Mouse (Mus musculus) liver, postnatal 0 days (tissue): ENCODE results near the gene Prnd. TPM values are rescaled to one million over a fixed set of nuclear protein-coding genes. Genes with fewer than 3 reads are reported as not detected.

ENCODE experiments used
- ATAC-seq: fragments of 200-750 bp; cut with Nextera tagmentation; 2 replicates; pipeline ENCODE4 v1.8.0; 2017; ENCODE audit warnings: mild to moderate bottlenecking, moderate library complexity
- DNase-seq: peaks from one replicate; pipeline ENCODE4 v3.0.0-alpha.2; 2016
- H3K27ac ChIP-seq: fragments of 300-500 bp; sonication (generic); 2 replicates; pipeline ENCODE4 v1.5.1; 2014; ENCODE audit warnings: antibody characterized with exemption, moderate library complexity, mild to moderate bottlenecking, low read depth
- H3K27me3 ChIP-seq: fragments of 300-500 bp; sonication (generic); 2 replicates; pipeline ENCODE4 v1.6.1; 2014; ENCODE audit warnings: low read length, control low read depth, mixed read lengths; ENCODE audit not compliant: insufficient read depth
- H3K36me3 ChIP-seq: fragments of 300-500 bp; sonication (generic); replicated peaks from 2 replicates; pipeline ENCODE4 v1.6.1; 2014; ENCODE audit warnings: mild to moderate bottlenecking, control low read depth, low read length, moderate library complexity, mixed read lengths; ENCODE audit not compliant: insufficient read depth
- H3K4me1 ChIP-seq: fragments of 300-500 bp; sonication (generic); 2 replicates; pipeline ENCODE4 v1.6.1; 2014; ENCODE audit warnings: antibody characterized with exemption, mild to moderate bottlenecking, control low read depth; ENCODE audit not compliant: insufficient read depth
- H3K4me2 ChIP-seq: fragments of 300-500 bp; sonication (generic); 2 replicates; pipeline ENCODE4 v1.6.1; 2014; ENCODE audit warnings: low read depth, mild to moderate bottlenecking, low read length, moderate library complexity, mixed read lengths
- H3K4me3 ChIP-seq: fragments of 300-500 bp; sonication (generic); 2 replicates; pipeline ENCODE4 v1.5.1; 2014; ENCODE audit warnings: low read depth, low read length
- H3K9ac ChIP-seq: fragments of 300-500 bp; sonication (generic); replicated peaks from 2 replicates; pipeline ENCODE4 v1.6.1; 2014; ENCODE audit warnings: mild to moderate bottlenecking, moderate library complexity
- H3K9me3 ChIP-seq: fragments of 300-500 bp; sonication (generic); 2 replicates; pipeline ENCODE4 v1.6.1; 2016; ENCODE audit warnings: mild to moderate bottlenecking, control low read depth, low read length, mixed read lengths
- CTCF ChIP-seq: sonication (generic); IDR thresholded peaks from 2 replicates; pipeline ENCODE4 v1.5.1; 2016; ENCODE audit warnings: antibody characterized with exemption, low read depth
- EP300 ChIP-seq: IDR thresholded peaks from 2 replicates; pipeline ENCODE4 v1.6.1; 2016; ENCODE audit warnings: antibody characterized with exemption, low read depth, mild to moderate bottlenecking
- WGBS: fragments of 180-500 bp; shearing (Covaris S2); extraction: QIAGEN DNeasy Blood & Tissue Kit; methylation state at CpG from one replicate; pipeline ENCODE4 v1.1.7; 2014; ENCODE audit not compliant: insufficient replicate concordance; 5-methylcytosine and 5-hydroxymethylcytosine counted together
- polyA plus RNA-seq: library from polyadenylated mRNA; unstranded; fragments of >200 nt; fragmentation: Nextera tagmentation; extraction: Ambion mirVana; gene quantifications from 2 replicates; pipeline ENCODE4 v1.2.1, GENCODE M21; 2015

Gene Prnd
- polyA plus RNA-seq, 1 experiment from 2014 or later: 0.40 TPM

GRCm38 (mm10) chr2:131994971-131995370 lies 44.3 kb downstream of the Prnd start:
- Histone ChIP-seq H3K4me3 (no peak overlapping the region), H3K4me1 (peaks cover 9% of the 10 kb centered on the region; the same call in 1 of the 2 replicates), H3K27ac (no peak overlapping the region), H3K27me3 (no peaks in the 10 kb centered on the region), H3K9me3 (no peaks in the 10 kb centered on the region), H3K4me2 (no peak overlapping the region), H3K36me3 (peaks cover 4% of the 10 kb centered on the region), H3K9ac (no peak overlapping the region)
- DNase-seq (no peak), ATAC-seq (no peak)
- no peak for TF ChIP-seq EP300
- no peak for TF ChIP-seq CTCF
- WGBS: 80% methylated on average over 6 of the region's 6 CpGs

DNA sequence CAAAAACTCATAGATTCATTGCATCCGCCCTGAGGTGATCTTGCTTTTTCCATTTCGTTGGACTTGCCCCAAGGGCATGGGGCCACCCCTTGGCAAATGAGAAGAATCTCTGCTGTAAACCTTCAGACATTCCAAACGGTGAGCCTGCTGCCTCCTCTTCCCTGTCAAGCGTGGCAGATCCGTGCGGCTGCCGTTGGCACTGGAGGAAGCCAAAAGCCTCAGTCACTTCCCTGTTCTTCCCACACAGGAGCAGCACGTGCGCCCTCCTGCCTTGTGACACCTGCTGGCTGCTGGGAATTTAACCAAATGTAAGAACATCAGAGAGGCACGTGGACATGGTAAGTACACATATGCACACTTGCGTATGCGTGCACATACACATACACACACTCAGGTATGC lies 45.1 kb downstream of the Prnd start:
- no peak for DNase-seq
- H3K4me3 ChIP-seq: no peak overlapping the region
- no peak overlapping the region for H3K27ac ChIP-seq
- TF ChIP-seq EP300 (no peak), CTCF (no peak)
- no peak overlapping the region for H3K4me2 ChIP-seq
- no peaks in the 10 kb centered on the region for H3K27me3 ChIP-seq
- no peak for ATAC-seq
- H3K4me1 ChIP-seq: peaks cover 9% of the 10 kb centered on the region; the same call in 1 of the 2 replicates
- H3K9me3 ChIP-seq: no peaks in the 10 kb centered on the region
- 69% methylated on average over 12 of the region's 12 CpGs for WGBS
- no peak overlapping the region for H3K9ac ChIP-seq
- peaks cover 8% of the 10 kb centered on the region for H3K36me3 ChIP-seq

DNA sequence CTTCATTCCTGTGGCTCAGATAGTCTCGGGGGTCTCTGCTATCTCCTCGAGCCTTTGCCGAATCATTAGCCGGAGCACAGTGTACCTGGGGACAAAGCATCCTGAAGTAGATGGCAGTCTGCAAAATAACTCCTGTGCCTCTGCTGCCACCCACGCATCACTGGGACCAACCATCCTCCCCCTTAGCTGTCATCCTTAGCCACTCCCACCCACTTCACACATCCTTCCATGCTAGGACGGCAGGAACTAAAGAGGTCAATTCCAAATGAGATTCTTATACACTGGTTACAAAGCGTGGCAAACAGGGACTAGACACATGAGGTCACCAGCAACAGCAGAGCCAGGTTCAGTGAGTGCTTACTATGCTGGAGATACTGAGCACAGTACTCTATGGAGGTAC lies 45.7 kb downstream of the Prnd start:
- H3K4me2 ChIP-seq: no peak overlapping the region
- ATAC-seq: no peak
- no peak for TF ChIP-seq EP300

DNA sequence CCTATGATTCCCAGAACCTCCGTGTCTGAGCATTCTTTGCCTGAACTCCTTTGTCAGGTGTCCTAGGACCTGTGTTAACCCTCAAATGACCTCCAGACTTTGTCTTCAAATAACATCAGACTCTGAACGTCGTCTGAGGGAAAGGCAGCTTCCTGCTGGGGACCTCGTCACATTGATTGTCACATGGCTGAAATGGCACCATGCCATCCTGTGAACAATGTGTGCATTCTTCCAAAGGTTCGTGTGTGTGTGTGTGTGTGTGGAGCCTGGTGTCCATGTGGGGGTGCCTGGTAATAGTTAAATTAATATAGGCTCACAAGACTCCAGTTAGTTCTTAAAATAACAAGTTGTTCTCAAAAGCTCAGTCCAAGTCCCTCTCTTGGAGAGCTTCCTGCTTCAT lies 46.7 kb downstream of the Prnd start:
- H3K4me3 ChIP-seq: no peak overlapping the region
- no peak overlapping the region for H3K4me2 ChIP-seq
- H3K36me3 ChIP-seq: peaks cover 8% of the 10 kb centered on the region
- no peak overlapping the region for H3K9ac ChIP-seq
- H3K9me3 ChIP-seq: no peaks in the 10 kb centered on the region
- H3K4me1 ChIP-seq: peaks cover 7% of the 10 kb centered on the region; the same call in 1 of the 2 replicates
- DNase-seq (no peak), ATAC-seq (no peak)
- no peaks in the 10 kb centered on the region for H3K27me3 ChIP-seq
- H3K27ac ChIP-seq: no peak overlapping the region
- TF ChIP-seq CTCF (no peak), EP300 (no peak)
- 45% methylated on average over 5 of the region's 5 CpGs for WGBS

More for the DNA sequence above, 45.7 kb downstream of the Prnd start:
- WGBS: 77% methylated on average over 7 of the region's 7 CpGs
- Histone ChIP-seq H3K4me1 (peaks cover 9% of the 10 kb centered on the region; the same call in 1 of the 2 replicates), H3K9ac (no peak overlapping the region), H3K4me3 (no peak overlapping the region), H3K27ac (no peak overlapping the region), H3K9me3 (no peaks in the 10 kb centered on the region), H3K27me3 (no peaks in the 10 kb centered on the region), H3K36me3 (peaks cover 8% of the 10 kb centered on the region)
- DNase-seq: no peak

DNA sequence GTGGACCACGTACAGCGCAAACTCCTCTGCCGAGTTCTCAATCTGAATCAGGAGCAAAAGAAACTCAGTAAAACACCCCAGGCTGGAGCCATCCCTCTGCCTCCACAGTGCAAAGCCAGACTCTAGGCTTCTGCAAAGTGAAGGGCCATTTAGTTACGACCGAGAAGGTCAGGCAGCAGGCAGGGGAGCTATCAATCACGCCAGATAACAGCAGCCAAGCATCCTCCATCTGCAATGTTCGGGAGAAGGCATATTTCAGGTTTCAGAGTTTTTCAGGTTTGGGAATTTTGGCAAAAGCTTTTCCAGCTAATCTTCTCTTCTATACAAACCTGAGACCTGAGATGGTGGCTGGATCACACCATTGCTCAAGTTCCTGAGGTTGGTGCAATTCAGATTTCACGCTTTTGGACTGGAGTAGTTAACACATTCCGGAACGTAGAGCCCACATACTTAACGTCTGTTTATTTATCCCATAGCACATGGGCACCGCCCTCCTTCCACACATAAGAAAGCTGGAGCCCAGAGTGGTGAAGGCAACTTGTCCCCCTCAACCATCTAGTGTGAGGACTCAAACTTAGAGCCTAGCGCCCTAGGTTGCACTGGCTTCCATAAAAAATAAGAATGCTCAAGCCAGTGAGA lies 51.2 kb downstream of the Prnd start:
- WGBS: 70% methylated on average over 13 of the region's 13 CpGs
- no peaks in the 10 kb centered on the region for H3K4me1 ChIP-seq
- no peak overlapping the region for H3K4me2 ChIP-seq
- no peak overlapping the region for H3K27ac ChIP-seq
- no peak overlapping the region for H3K9ac ChIP-seq
- peaks cover 11% of the 10 kb centered on the region for H3K36me3 ChIP-seq
- no peaks in the 10 kb centered on the region for H3K9me3 ChIP-seq
- TF ChIP-seq EP300: no peak
- no peak for TF ChIP-seq CTCF
- no peak for ATAC-seq
- H3K27me3 ChIP-seq: no peaks in the 10 kb centered on the region
- no peak overlapping the region for H3K4me3 ChIP-seq
- no peak for DNase-seq

DNA sequence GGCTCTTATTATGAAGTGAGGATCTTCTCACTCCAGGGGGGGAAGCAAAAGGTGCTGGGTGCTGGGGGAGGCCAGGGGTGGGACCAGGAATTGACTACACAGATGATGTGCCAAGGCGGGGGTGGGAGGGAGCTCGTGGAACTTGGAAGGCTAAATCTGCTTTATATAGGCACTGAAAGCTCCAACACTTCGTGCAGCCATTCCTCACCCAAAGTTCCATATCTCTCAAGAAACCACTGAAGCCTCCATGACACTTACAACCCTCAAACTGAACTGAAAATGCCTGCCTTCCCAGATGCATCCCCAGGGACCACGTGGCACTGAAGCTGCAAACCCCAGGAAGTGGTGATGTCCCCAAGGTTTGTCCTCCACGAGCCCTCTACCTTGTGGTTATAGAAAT lies 53.3 kb downstream of the Prnd start:
- Histone ChIP-seq H3K4me1 (no peaks in the 10 kb centered on the region), H3K4me3 (no peak overlapping the region), H3K36me3 (peaks cover 10% of the 10 kb centered on the region), H3K9ac (no peak overlapping the region), H3K27me3 (no peaks in the 10 kb centered on the region), H3K27ac (no peak overlapping the region), H3K9me3 (no peaks in the 10 kb centered on the region), H3K4me2 (no peak overlapping the region)
- 58% methylated on average over 5 of the region's 5 CpGs for WGBS
- TF ChIP-seq CTCF: no peak
- TF ChIP-seq EP300: no peak
- DNase-seq: no peak
- no peak for ATAC-seq
